Mouse (Mus musculus) CD8-positive naive resting alpha-beta T cell, adult 2 months (primary cell): Measurements from ENCODE around the gene Stn1.

Experiments used
- DNase-seq, 2 experiments: peaks; one replicate each; pipeline ENCODE4 v3.0.0; 2022; ENCODE audit warnings: low read depth in 2 of 2, low spot score in 2 of 2

The Stn1 gene

DNA sequence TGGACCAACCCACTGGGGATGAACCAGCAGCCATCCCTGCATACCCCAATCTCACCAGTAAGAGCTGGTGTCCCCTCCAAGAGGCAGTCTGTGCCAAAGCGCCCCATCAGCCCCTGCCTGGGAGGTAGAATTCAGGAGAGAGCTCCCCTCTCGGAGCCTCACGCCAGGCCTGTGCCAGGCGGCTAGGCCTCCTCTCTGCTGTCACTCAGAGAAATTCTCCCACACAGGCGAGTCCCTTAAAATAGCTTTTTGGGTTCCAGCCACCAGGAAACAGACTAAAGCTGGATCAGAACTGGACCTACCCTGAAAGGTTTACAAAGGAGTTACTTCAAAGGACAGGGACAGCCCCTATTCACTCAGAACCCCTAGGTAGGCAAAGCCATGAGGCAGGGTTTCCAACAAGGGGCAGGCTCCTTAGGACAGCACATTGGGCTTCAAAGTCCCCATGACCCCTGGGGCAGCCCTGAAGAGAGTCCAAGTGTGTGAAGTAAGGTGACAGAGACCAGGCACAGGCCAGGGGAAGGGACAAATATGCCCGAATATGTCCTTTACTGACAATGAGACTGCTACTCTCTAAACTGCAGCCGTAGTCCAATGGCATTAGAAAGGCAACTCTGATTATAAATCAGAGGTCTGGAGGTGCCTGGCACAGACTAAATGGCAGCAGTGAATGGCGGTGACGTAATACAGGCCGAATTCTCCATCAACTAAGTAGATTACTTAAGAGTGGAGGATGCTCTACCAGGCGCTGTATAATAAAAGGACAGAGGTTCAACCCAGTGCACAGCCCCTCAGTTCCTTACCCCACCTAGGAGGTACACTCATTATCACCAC, 82.9 kb downstream of the Stn1 start:
- no peak for DNase-seq

DNA sequence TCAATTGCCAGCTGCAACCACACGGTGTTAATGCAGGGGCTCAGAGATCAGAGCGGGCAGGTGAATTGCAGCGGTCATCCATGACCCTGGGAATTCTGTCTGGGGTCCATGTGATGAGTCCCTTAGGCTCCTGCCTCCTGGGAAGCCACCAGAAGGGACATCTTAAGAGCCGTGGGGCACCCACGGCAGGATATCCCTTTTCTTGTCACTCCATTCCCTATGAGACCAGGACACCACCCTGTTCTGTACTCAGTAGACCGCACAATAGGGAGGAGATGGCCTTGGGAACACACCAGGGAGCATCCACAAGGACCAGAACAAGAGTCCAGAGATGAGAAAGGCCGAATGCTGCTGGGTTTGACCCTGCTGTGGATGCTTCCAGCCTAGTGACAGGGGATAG, 84.0 kb downstream of the Stn1 start:
- no peak for DNase-seq

DNA sequence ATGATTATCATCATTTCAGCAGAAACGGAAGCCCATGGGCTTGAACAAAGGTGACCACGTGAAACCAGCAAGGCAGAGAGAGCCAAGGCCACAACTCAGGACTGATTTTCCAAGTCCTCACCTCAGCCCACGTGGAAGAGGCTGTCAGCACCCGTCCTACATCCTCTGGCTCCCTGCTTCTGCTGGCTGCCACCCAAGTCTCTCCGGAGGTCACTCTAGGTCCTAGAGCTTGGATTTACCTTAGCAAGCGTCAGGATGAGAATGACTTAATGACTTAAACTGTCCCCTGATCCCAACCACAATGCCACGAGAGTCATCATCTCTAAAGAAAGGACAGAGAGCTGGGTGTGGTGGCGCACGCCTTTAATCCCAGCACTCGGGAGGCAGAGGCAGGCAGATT, 84.6 kb downstream of the Stn1 start:
- no peak for DNase-seq

DNA sequence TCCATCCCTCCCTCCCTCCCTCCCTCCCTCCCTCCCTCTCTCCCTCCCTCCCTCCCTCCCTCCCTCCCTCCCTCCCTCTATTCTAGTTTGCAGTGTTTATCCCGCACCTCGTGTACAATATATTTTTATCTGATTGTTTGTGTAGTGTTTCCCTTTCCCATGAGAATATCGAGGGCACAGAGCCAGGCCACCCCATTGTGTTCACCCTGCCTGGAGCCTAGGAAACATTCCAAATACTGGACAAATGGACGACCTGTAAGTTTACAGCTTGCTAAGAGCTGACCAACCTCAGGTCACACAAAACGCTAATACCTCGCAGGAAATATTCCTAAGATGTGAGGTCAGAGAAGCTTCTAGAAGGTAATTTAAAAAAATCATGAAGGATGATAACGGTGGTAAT, 85.1 kb downstream of the Stn1 start:
- no peak for DNase-seq

DNA sequence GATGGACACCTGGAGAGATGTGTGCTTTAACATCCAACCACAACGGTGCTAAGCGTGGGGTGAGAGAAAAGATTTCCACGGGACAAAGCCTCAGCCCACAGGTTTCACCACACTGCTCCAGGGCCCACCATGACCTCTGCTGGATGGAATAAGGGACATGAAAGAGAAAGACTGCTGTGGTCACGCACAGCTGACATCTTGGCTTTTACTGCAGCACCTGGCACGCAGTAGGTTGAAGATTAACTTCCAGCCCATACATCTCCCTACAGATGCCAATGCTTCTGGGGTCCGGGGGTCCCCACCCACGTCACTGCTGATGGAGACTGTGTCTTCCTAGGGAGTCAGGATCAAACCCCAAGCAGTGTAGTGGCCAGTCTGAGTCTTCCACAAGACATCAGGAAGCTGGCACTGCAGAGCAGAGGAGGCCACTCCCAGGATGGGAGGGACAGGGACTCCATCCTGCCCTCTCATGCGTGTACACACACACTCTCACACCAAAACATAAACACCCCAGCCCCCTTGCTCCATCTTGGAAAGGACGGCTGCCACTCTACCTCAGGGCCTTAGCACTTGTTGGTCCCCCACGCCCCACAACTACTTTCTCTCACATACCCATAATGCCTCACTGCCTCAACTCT, 85.7 kb downstream of the Stn1 start:
- no peak for DNase-seq
